In genomic region chr19:29521637-29522435, GRCm38 (mm10) we compare ENCODE assay signal across 8 mouse cellular contexts. TPM values are rescaled to one million over a fixed set of nuclear protein-coding genes. Genes with fewer than 3 reads are reported as not detected.
DNase-seq lines count a peak whose midpoint lies in the region; ATAC-seq and TF ChIP-seq lines count a peak whose summit lies in the region.

Ric1 (plus strand) TSS chr19:29522282.

- TF ChIP-seq CTCF in E14TG2a.4 (conservative IDR thresholded peaks at IDR 0.05; ENCODE audit: low read length), result no peak
- no peak for TF ChIP-seq CTCF in liver, embryonic 14.5 days (IDR thresholded peaks at IDR 0.05; ENCODE audit: low read depth)

- no peaks in the 10 kb centered on the region for H3K9me3 ChIP-seq in E14TG2a.4 (ENCODE audit: low read length)
- H3K9me3 ChIP-seq in forebrain, embryonic 12.5 days, result no peaks in the 10 kb centered on the region
- no peaks in the 10 kb centered on the region for H3K9me3 ChIP-seq in heart, embryonic 16.5 days (replicated peaks; ENCODE audit: control insufficient read depth, low read length)
- H3K9me3 ChIP-seq in liver, embryonic 14.5 days (ENCODE audit: control insufficient read depth, low read length), result no peaks in the 10 kb centered on the region
- H3K9me3 ChIP-seq in stomach, embryonic 15.5 days, result no peaks in the 10 kb centered on the region

- peaks cover 7% of the 10 kb centered on the region; the same call in 1 of the 2 replicates for H3K36me3 ChIP-seq in E14TG2a.4 (ENCODE audit: insufficient read depth, low read length)
- H3K36me3 ChIP-seq in forebrain, embryonic 12.5 days (replicated peaks), result no peaks in the 10 kb centered on the region
- H3K36me3 ChIP-seq in heart, embryonic 16.5 days (ENCODE audit: control insufficient read depth, insufficient read depth), result 0 out of 2 replicates have a peak, but pooled peaks cover 2% of the 10 kb centered on the region
- H3K36me3 ChIP-seq in liver, embryonic 14.5 days (replicated peaks; ENCODE audit: control insufficient read depth, insufficient read depth, low read depth), result no peaks in the 10 kb centered on the region
- no peaks in the 10 kb centered on the region for H3K36me3 ChIP-seq in stomach, embryonic 15.5 days

- peaks cover 30% of the 10 kb centered on the region for H3K4me1 ChIP-seq in E14TG2a.4 (replicated peaks; ENCODE audit: low read depth, low read length)
- peaks cover 18% of the 10 kb centered on the region for H3K4me1 ChIP-seq in forebrain, embryonic 12.5 days
- peaks cover 15% of the 10 kb centered on the region for H3K4me1 ChIP-seq in heart, embryonic 16.5 days (ENCODE audit: control insufficient read depth, insufficient read depth, low read length)
- H3K4me1 ChIP-seq in liver, embryonic 14.5 days (replicated peaks; ENCODE audit: control insufficient read depth in 2 of 2, insufficient read depth in 2 of 2, low read length in 1 of 2), result peaks cover 3 to 15% of the 10 kb centered on the region in 2 experiments; a peak in 3 of 4 replicates
- peaks cover 4% of the 10 kb centered on the region; the same call in 1 of the 2 replicates for H3K4me1 ChIP-seq in stomach, embryonic 15.5 days

- H3K4me2 ChIP-seq in forebrain, embryonic 12.5 days, result peak within 1 kb of the TSS; percentile 71
- H3K4me2 ChIP-seq in heart, embryonic 16.5 days (ENCODE audit: low read depth, low read length), result peak within 1 kb of the TSS; percentile 93
- H3K4me2 ChIP-seq in liver, embryonic 14.5 days (ENCODE audit: low read depth), result peak within 1 kb of the TSS; percentile 91
- H3K4me2 ChIP-seq in stomach, embryonic 15.5 days, result peak within 1 kb of the TSS; percentile 75

- peak within 1 kb of the TSS; percentile 93 for H3K9ac ChIP-seq in forebrain, embryonic 12.5 days
- H3K9ac ChIP-seq in heart, embryonic 16.5 days (ENCODE audit: low read length), result peak within 1 kb of the TSS; percentile 96
- H3K9ac ChIP-seq in liver, embryonic 14.5 days (replicated peaks), result peak within 1 kb of the TSS; percentile 87
- peak within 1 kb of the TSS; percentile 93 for H3K9ac ChIP-seq in stomach, embryonic 15.5 days

- peak; percentile 98 for ATAC-seq in forebrain, embryonic 12.5 days (ENCODE audit: low FRiP score)
- peak; percentile 98 for ATAC-seq in heart, embryonic 16.5 days (replicated peaks; ENCODE audit: extremely low read depth, insufficient read depth, low FRiP score)
- ATAC-seq in liver, embryonic 14.5 days (ENCODE audit: insufficient read depth), result peak; percentile 99
- ATAC-seq in stomach, embryonic 15.5 days (ENCODE audit: insufficient read depth, low FRiP score, low read depth), result peak; percentile 97

- no peaks in the 10 kb centered on the region for H3K27me3 ChIP-seq in E14TG2a.4 (ENCODE audit: insufficient read depth, low read length)
- no peaks in the 10 kb centered on the region for H3K27me3 ChIP-seq in forebrain, embryonic 12.5 days
- no peaks in the 10 kb centered on the region for H3K27me3 ChIP-seq in heart, embryonic 16.5 days (ENCODE audit: control insufficient read depth, insufficient read depth, low read length)
- H3K27me3 ChIP-seq in liver, embryonic 14.5 days (ENCODE audit: control insufficient read depth, insufficient read depth, low read length), result no peaks in the 10 kb centered on the region
- H3K27me3 ChIP-seq in stomach, embryonic 15.5 days (replicated peaks), result no peaks in the 10 kb centered on the region

- no peak for TF ChIP-seq EP300 in liver, embryonic 14.5 days (IDR thresholded peaks at IDR 0.05; ENCODE audit: low read depth)

- WGBS in forebrain, embryonic 12.5 days, result under 1% methylated on average over 70 of the region's 80 CpGs
- WGBS in heart, embryonic 16.5 days, result 2% methylated on average over 65 of the region's 80 CpGs
- 1% methylated on average over 72 of the region's 80 CpGs for WGBS in liver, embryonic 14.5 days (ENCODE audit: insufficient replicate concordance)
- under 1% methylated on average over 70 of the region's 80 CpGs for WGBS in stomach, embryonic 15.5 days

- peak within 1 kb of the TSS; percentile 96 for H3K27ac ChIP-seq in forebrain, embryonic 12.5 days
- H3K27ac ChIP-seq in heart, embryonic 16.5 days (ENCODE audit: low read length), result peak within 1 kb of the TSS; percentile 94
- peak within 1 kb of the TSS; percentile 59 for H3K27ac ChIP-seq in liver, embryonic 14.5 days
- H3K27ac ChIP-seq in stomach, embryonic 15.5 days, result peak within 1 kb of the TSS; percentile 90

- peak; percentile 53 for DNase-seq in c-Kit-positive CD71-positive TER-119-negative erythroid progenitor cells, embryonic 14.5 days (ENCODE audit: low read depth)
- DNase-seq in kidney, postnatal 25 days, result peak; percentile 86 to 94
- DNase-seq in liver, embryonic 14.5 days (ENCODE audit: low read depth in 3 of 3, low spot score in 3 of 3), result peak; percentile 62 to 73 (median 68)
- DNase-seq in neural tube, embryonic 10.5 days (ENCODE audit: extremely low spot score, low spot score), result peak; percentile 92

- H3K4me3 ChIP-seq in E14TG2a.4 (replicated peaks; ENCODE audit: low read length), result peak within 1 kb of the TSS; percentile 94
- H3K4me3 ChIP-seq in forebrain, embryonic 12.5 days (replicated peaks), result peak within 1 kb of the TSS; percentile 92
- peak within 1 kb of the TSS; percentile 97 for H3K4me3 ChIP-seq in heart, embryonic 16.5 days (ENCODE audit: low read length)
- H3K4me3 ChIP-seq in liver, embryonic 14.5 days (ENCODE audit: insufficient read depth in 1 of 2, low read depth in 2 of 2, low read length in 2 of 2), result peak within 1 kb of the TSS; percentile 75 to 86
- peak within 1 kb of the TSS; percentile 82 for H3K4me3 ChIP-seq in stomach, embryonic 15.5 days (replicated peaks)

RNA-seq across cellular contexts. Expression of gene Ric1, which starts in this region (rescaled TPM):
- polyA plus RNA-seq in forebrain, embryonic 12.5 days (2016; fragmentation: Nextera tagmentation; extraction: Ambion mirVana), result 11.7 and 12.1 TPM in 2 replicates
- 6.7 and 6.9 TPM in 2 replicates for polyA plus RNA-seq in heart, embryonic 16.5 days (2015; fragmentation: Nextera tagmentation; extraction: Ambion mirVana)
- polyA plus RNA-seq in liver, embryonic 14.5 days (2012; rRNA removed), result 2.4 and 3.1 TPM in 2 replicates
- 2.8 and 2.9 TPM in 2 replicates for polyA plus RNA-seq in liver, embryonic 14.5 days (2014; fragmentation: Nextera tagmentation; extraction: Ambion mirVana)
- polyA plus RNA-seq in stomach, embryonic 15.5 days (2015; fragmentation: Nextera tagmentation; extraction: Ambion mirVana), result 13.8 and 14.3 TPM in 2 replicates

Comparison
In these comparisons a context has a peak if more than half of its experiments do, and no peak if none do; other contexts are left out.
1. Peak in every context shown above with its lines: DNase-seq, ATAC-seq, H3K4me3 ChIP-seq and H3K27ac ChIP-seq.